Mouse (Mus musculus) CH12.LX (cell line): ENCODE results near the gene Ccar1. TPM values are rescaled to one million over a fixed set of nuclear protein-coding genes. Genes with fewer than 3 reads are reported as not detected.
A peak's percentile ranks its signal among the peaks of the same experiment; 100 is the strongest.

ENCODE experiments used
- DNase-seq: peaks from one replicate; pipeline ENCODE4 v3.0.0-alpha.2; 2013; ENCODE audit errors: extremely low read depth
- H3K27ac ChIP-seq: 2 replicates; pipeline ENCODE4 v1.5.1; 2012; ENCODE audit warnings: low read depth, mild to moderate bottlenecking, control low read depth, moderate library complexity; ENCODE audit not compliant: insufficient read depth
- H3K27me3 ChIP-seq: replicated peaks from 2 replicates; pipeline ENCODE3; 2012; ENCODE audit warnings: inconsistent platforms
- H3K36me3 ChIP-seq, 2 experiments: replicated peaks in 1 of 2; 2 replicates each; pipeline versions ENCODE3 to v1.6.1; 2012; ENCODE audit warnings: inconsistent platforms in 1 of 2, low read length in 1 of 2, mild to moderate bottlenecking in 1 of 2, mixed read lengths in 1 of 2, moderate library complexity in 1 of 2; ENCODE audit not compliant: control insufficient read depth in 1 of 2, insufficient read depth in 1 of 2
- H3K4me1 ChIP-seq, 2 experiments: 2 replicates each; pipeline ENCODE4 v1.6.1; 2012; ENCODE audit warnings: inconsistent platforms in 1 of 2, moderate library complexity in 1 of 2; ENCODE audit not compliant: insufficient read depth in 2 of 2, control insufficient read depth in 1 of 2
- H3K4me2 ChIP-seq: 2 replicates; pipeline ENCODE4 v1.6.1; 2012; ENCODE audit warnings: low read depth, mild to moderate bottlenecking, control low read depth; ENCODE audit not compliant: poor library complexity, insufficient read depth, severe bottlenecking
- H3K4me3 ChIP-seq, 3 experiments: fragments of 150-350 bp in 1 of 3; sonication (generic) in 1 of 3; replicated peaks in 1 of 3; 2 replicates each; pipeline versions ENCODE3 to v1.5.1; 2011 to 2012; ENCODE audit warnings: low read depth in 2 of 3, low read length in 2 of 3, mild to moderate bottlenecking in 2 of 3, moderate library complexity in 2 of 3, control low read depth in 1 of 3, improper control_type of control experiment in 1 of 3, inconsistent platforms in 1 of 3, mixed read lengths in 1 of 3; ENCODE audit not compliant: poor library complexity in 1 of 3
- H3K79me2 ChIP-seq: replicated peaks from 2 replicates; pipeline ENCODE4 v1.6.1; 2012; ENCODE audit warnings: mild to moderate bottlenecking, moderate library complexity; ENCODE audit not compliant: control insufficient read depth, poor library complexity, insufficient read depth, severe bottlenecking; ENCODE audit errors: extremely low read depth
- H3K9ac ChIP-seq: 2 replicates; pipeline ENCODE4 v1.6.1; 2012; ENCODE audit warnings: low read depth, mild to moderate bottlenecking, control low read depth, moderate library complexity; ENCODE audit not compliant: insufficient read depth
- H3K9me3 ChIP-seq: replicated peaks from 2 replicates; pipeline ENCODE3; 2012; ENCODE audit warnings: low read length, inconsistent platforms, mixed read lengths
- BHLHE40 ChIP-seq: IDR thresholded peaks from 2 replicates; pipeline ENCODE4 v1.6.1; 2011; ENCODE audit warnings: mild to moderate bottlenecking, low read depth, low read length, improper control_type of control experiment
- CHD1 ChIP-seq: IDR thresholded peaks from 2 replicates; pipeline ENCODE4 v1.6.1; 2012; ENCODE audit warnings: low read depth, low read length, improper control_type of control experiment, inconsistent platforms
- CHD2 ChIP-seq: IDR thresholded peaks from 2 replicates; pipeline ENCODE4 v1.6.1; 2011; ENCODE audit warnings: low read length, improper control_type of control experiment
- CTCF ChIP-seq, 2 experiments: IDR thresholded peaks in 1 of 2; conservative IDR thresholded peaks in 1 of 2; 2 replicates each; pipeline ENCODE4 v1.5.1; 2011 to 2012; ENCODE audit warnings: low read depth in 2 of 2, low read length in 2 of 2, improper control_type of control experiment in 1 of 2, inconsistent platforms in 1 of 2, mild to moderate bottlenecking in 1 of 2, moderate library complexity in 1 of 2
- E2F4 ChIP-seq: IDR thresholded peaks from 2 replicates; pipeline ENCODE4 v1.6.1; 2011; ENCODE audit warnings: low read depth, low read length, improper control_type of control experiment; ENCODE audit not compliant: insufficient replicate concordance
- ELF1 ChIP-seq: IDR thresholded peaks from 2 replicates; pipeline ENCODE4 v1.6.1; 2014; ENCODE audit warnings: low read depth, mild to moderate bottlenecking, inconsistent platforms, low read length, improper control_type of control experiment
- EP300 ChIP-seq: IDR thresholded peaks from 2 replicates; pipeline ENCODE4 v1.6.1; 2011; ENCODE audit warnings: low read length, improper control_type of control experiment
- GABPA ChIP-seq: IDR thresholded peaks from 2 replicates; pipeline ENCODE4 v1.6.1; 2012; ENCODE audit warnings: low read depth, low read length, improper control_type of control experiment, inconsistent platforms; ENCODE audit not compliant: insufficient replicate concordance
- IRF4 ChIP-seq: IDR thresholded peaks from 2 replicates; pipeline ENCODE4 v1.6.1; 2014; ENCODE audit warnings: low read depth, mild to moderate bottlenecking, inconsistent platforms, low read length, improper control_type of control experiment
- KAT2A ChIP-seq: IDR thresholded peaks from 2 replicates; pipeline ENCODE4 v1.6.1; 2012; ENCODE audit warnings: low read length, improper control_type of control experiment, inconsistent platforms; ENCODE audit not compliant: insufficient replicate concordance
- MAFK ChIP-seq: IDR thresholded peaks from 2 replicates; pipeline ENCODE4 v1.6.1; 2011; ENCODE audit warnings: low read length, improper control_type of control experiment; ENCODE audit not compliant: insufficient replicate concordance
- NELFE ChIP-seq: IDR thresholded peaks from 2 replicates; pipeline ENCODE4 v1.6.1; 2011; ENCODE audit warnings: low read depth, low read length, improper control_type of control experiment
- PAX5 ChIP-seq: IDR thresholded peaks from 2 replicates; pipeline ENCODE4 v1.6.1; 2012; ENCODE audit warnings: low read length, inconsistent platforms, mixed read lengths
- POLR2A ChIP-seq: IDR thresholded peaks from 2 replicates; pipeline ENCODE4 v1.6.1; 2011; ENCODE audit warnings: low read depth, mild to moderate bottlenecking, improper control_type of control experiment, low read length
- RAD21 ChIP-seq: IDR thresholded peaks from 2 replicates; pipeline ENCODE4 v1.6.1; 2011; ENCODE audit warnings: low read depth, mild to moderate bottlenecking, low read length, improper control_type of control experiment, moderate library complexity
- SIN3A ChIP-seq: IDR thresholded peaks from 2 replicates; pipeline ENCODE4 v1.6.1; 2012; ENCODE audit warnings: low read length, improper control_type of control experiment, inconsistent platforms
- TBP ChIP-seq: conservative IDR thresholded peaks from 2 replicates; pipeline ENCODE4 v1.6.1; 2011; ENCODE audit warnings: low read depth, low read length, improper control_type of control experiment
- TCF12 ChIP-seq: IDR thresholded peaks from 2 replicates; pipeline ENCODE4 v1.6.1; 2014; ENCODE audit warnings: low read depth, mild to moderate bottlenecking, inconsistent platforms, low read length, improper control_type of control experiment
- UBTF ChIP-seq: IDR thresholded peaks from 2 replicates; pipeline ENCODE4 v1.6.1; 2012; ENCODE audit warnings: low read depth, mild to moderate bottlenecking, inconsistent platforms, low read length, improper control_type of control experiment, moderate library complexity
- USF1 ChIP-seq: IDR thresholded peaks from 2 replicates; pipeline ENCODE4 v1.6.1; 2014; ENCODE audit warnings: low read depth, mild to moderate bottlenecking, inconsistent platforms, low read length, improper control_type of control experiment
- USF2 ChIP-seq: conservative IDR thresholded peaks from 2 replicates; pipeline ENCODE4 v1.6.1; 2011; ENCODE audit warnings: low read depth, low read length, improper control_type of control experiment
- ZKSCAN1 ChIP-seq: IDR thresholded peaks from 2 replicates; pipeline ENCODE4 v1.6.1; 2012; ENCODE audit warnings: low read depth, inconsistent platforms, low read length, improper control_type of control experiment, borderline replicate concordance
- ZMIZ1 ChIP-seq: IDR thresholded peaks from 2 replicates; pipeline ENCODE4 v1.6.1; 2012; ENCODE audit warnings: low read depth, mild to moderate bottlenecking, inconsistent platforms, low read length, improper control_type of control experiment
- ZNF384 ChIP-seq: IDR thresholded peaks from 2 replicates; pipeline ENCODE4 v1.6.1; 2012; ENCODE audit warnings: low read depth, low read length, improper control_type of control experiment, inconsistent platforms
- dilution Hi-C: fragments of 300-500 bp; cut with MboI; formaldehyde crosslinking; loops from 2 replicates; pipeline ENCODE4 v1.14.3; 2020; ENCODE audit warnings: low sequenced_read_pairs; ENCODE audit not compliant: extremely low pct_unique_long_range_greater_than_20kb, extremely low pct_ligation_motif_present
- in situ Hi-C: fragments of 300-500 bp; cut with MboI; formaldehyde crosslinking; loops from 3 replicates; pipeline ENCODE4 v1.14.3; 2019; ENCODE audit warnings: low sequenced_read_pairs, low pct_ligation_motif_present, low pct_unique_long_range_greater_than_20kb, mixed read lengths
- polyA plus RNA-seq: library from polyadenylated mRNA; unstranded; fragments of >175 nt; gene quantifications from 2 replicates; pipeline ENCODE4 v1.2.1, GENCODE M21; 2012; ENCODE audit warnings: low read depth; ENCODE audit not compliant: insufficient read length
- total RNA-seq, 2 experiments: library from RNA; depleted of rRNA; stranded (reverse); fragments of 300-350 nt in 1 of 2; fragments of >200 nt in 1 of 2; gene quantifications; 2 replicates each; pipeline ENCODE4 v1.2.3; 2012 to 2014

The Ccar1 gene
- total and polyA plus RNA-seq, 3 experiments, result 41.5 to 134 (median 43.1) TPM

DNA sequence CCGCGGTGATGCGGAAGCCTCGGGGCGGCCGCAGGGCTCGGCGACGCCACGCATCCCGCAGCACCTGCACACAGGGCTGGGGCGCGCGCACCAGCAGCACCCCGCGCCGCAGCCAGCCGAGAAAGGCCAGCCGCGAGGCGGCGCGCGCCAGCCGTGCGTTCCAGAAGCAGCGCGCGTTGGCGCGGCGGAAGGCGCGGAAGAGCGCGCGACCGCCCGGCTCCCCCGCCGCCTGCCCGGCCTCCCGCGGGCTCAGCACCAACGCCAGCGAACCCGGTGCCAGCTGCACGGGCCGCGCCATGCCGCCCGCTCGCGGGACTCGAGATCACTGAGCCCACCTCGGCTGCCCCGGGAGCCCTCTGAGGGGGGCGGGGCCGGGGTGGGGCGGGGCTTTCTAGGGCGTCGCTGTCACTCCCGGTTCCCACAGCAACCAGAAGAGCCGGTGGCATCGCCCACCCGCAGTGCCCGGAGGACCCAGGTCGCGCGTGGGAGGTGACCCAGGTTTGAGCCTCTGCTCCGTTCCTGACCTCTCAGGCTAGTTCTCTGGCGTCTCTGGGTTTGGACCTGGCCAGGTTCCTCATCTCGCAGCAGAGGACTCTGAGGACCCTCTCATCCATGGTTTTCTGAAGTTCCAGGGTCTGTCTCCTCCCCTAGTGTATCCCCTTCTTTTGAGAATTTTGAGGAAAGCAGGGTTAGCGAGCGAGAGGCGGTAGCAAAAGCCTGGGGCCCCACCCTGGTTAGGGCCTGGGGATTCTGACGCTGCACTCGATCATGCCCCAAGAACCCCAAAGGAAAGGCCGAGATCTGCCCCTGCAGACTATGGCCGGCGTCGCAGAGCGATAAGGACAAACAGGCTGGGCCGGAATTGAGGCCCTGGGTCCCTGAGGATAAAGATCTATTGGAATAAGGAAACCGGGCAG, 66.1 kb downstream of the Ccar1 start, which contains the start of gene Stox1 (continued):
- TF ChIP-seq MAFK, result no peak
- TF ChIP-seq ELF1, result peak; percentile 57; the same call in 1 of the 2 replicates
- TF ChIP-seq RAD21, result peak; percentile 57
- TF ChIP-seq CTCF (conservative IDR thresholded peaks at IDR 0.05 in 1 of 2, IDR thresholded peaks at IDR 0.05 in 1 of 2; ENCODE audit: low read depth in 2 of 2, low read length in 2 of 2), result peak in 1 of 2 experiments; percentile 68; a peak in 2 of 4 replicates
- no peak for TF ChIP-seq USF2
- TF ChIP-seq ZMIZ1, result no peak
- TF ChIP-seq TBP, result no peak
- TF ChIP-seq KAT2A, result no peak
- no peak for TF ChIP-seq USF1
- TF ChIP-seq IRF4, result no peak
- TF ChIP-seq EP300, result no peak
- TF ChIP-seq, all 38 proteins: peak for 9

- dilution Hi-C loops, result no loop called here
- Histone ChIP-seq H3K4me2 (peak overlapping the region; percentile 88), H3K79me2 (no peaks in the 10 kb centered on the region), H3K9me3 (no peaks in the 10 kb centered on the region), H3K9ac (no peak overlapping the region), H3K4me1 (peaks cover 0 to 8% of the 10 kb centered on the region in 2 experiments; a peak in 2 of 4 replicates)
- no peak for DNase-seq
- TF ChIP-seq PAX5 (no peak), ZKSCAN1 (no peak), BHLHE40 (no peak), KAT2A (no peak), GABPA (no peak), UBTF (no peak), NELFE (no peak), USF2 (no peak), CHD1 (no peak), POLR2A (no peak), SIN3A (no peak), MAFK (no peak), TCF12 (no peak), E2F4 (no peak), CHD2 (no peak), USF1 (no peak), ZNF384 (no peak)
- TF ChIP-seq, all 38 proteins: peak for 0
- peaks cover 17% of the 10 kb centered on the region for H3K27me3 ChIP-seq
- no peak overlapping the region for H3K4me3 ChIP-seq
- H3K27ac ChIP-seq, result no peak overlapping the region
- in situ Hi-C loops, result no loop called here
- no peaks in the 10 kb centered on the region for H3K36me3 ChIP-seq
Measured at GRCm38 (mm10) chr10:62724936-62725335, 67.2 kb downstream of the Ccar1 start.
